Mouse (Mus musculus) G1E (cell line): ENCODE results near the gene Iqgap3. TPM values are rescaled to one million over a fixed set of nuclear protein-coding genes. Genes with fewer than 3 reads are reported as not detected.

Experiments used
- ATAC-seq: 2 replicates; pipeline ENCODE4 v1.8.0; 2016; ENCODE audit warnings: mild to moderate bottlenecking; ENCODE audit not compliant: insufficient number of reproducible peaks, poor library complexity, low FRiP score, severe bottlenecking; ENCODE audit errors: extremely low read depth
- DNase-seq: peaks from one replicate; pipeline ENCODE4 v3.0.0; 2012; ENCODE audit warnings: low spot score
- H3K27me3 ChIP-seq: 2 replicates; pipeline ENCODE4 v1.6.1; 2012; ENCODE audit warnings: mild to moderate bottlenecking, low read length, inconsistent platforms; ENCODE audit not compliant: insufficient read depth
- H3K36me3 ChIP-seq: replicated peaks from 2 replicates; pipeline ENCODE3; 2012; ENCODE audit warnings: mild to moderate bottlenecking, inconsistent platforms
- H3K4me1 ChIP-seq: 2 replicates; pipeline ENCODE4 v1.6.1; 2012; ENCODE audit warnings: low read depth, low read length, inconsistent platforms, mixed read lengths; ENCODE audit not compliant: insufficient read depth
- H3K4me3 ChIP-seq: 2 replicates; pipeline ENCODE4 v1.5.1; 2012; ENCODE audit warnings: low read depth, mild to moderate bottlenecking, inconsistent platforms, low read length, moderate library complexity, mixed read lengths
- H3K9me3 ChIP-seq: replicated peaks from 2 replicates; pipeline ENCODE4 v1.6.1; 2012; ENCODE audit warnings: inconsistent platforms
- CTCF ChIP-seq: IDR thresholded peaks from 2 replicates; pipeline ENCODE4 v1.5.1; 2012; ENCODE audit warnings: low read depth, low read length, inconsistent platforms, mixed read lengths
- GATA1 ChIP-seq: IDR thresholded peaks from 2 replicates; pipeline ENCODE4 v1.6.1; 2012; ENCODE audit warnings: borderline replicate concordance, low read length, inconsistent platforms, mixed read lengths
- GATA2 ChIP-seq: IDR thresholded peaks from 2 replicates; pipeline ENCODE4 v1.6.1; 2012; ENCODE audit warnings: low read depth, low read length, inconsistent platforms, borderline replicate concordance
- POLR2AphosphoS5 ChIP-seq: IDR thresholded peaks from 2 replicates; pipeline ENCODE4 v1.6.1; 2012; ENCODE audit warnings: low read depth, low read length, inconsistent platforms; ENCODE audit not compliant: insufficient replicate concordance
- TAL1 ChIP-seq: conservative IDR thresholded peaks from 2 replicates; pipeline ENCODE4 v1.6.1; 2012; ENCODE audit warnings: low read depth, low read length, inconsistent platforms, mixed read lengths
- polyA plus RNA-seq: library from polyadenylated mRNA; stranded (reverse); fragments of >175 nt; gene quantifications from 2 replicates; pipeline ENCODE4 v1.2.3, GENCODE M21; 2012
- total RNA-seq, 2 experiments: library from RNA; stranded (forward) in 1 of 2; stranded (reverse) in 1 of 2; fragments of 200-1000 nt in 1 of 2; fragments of >200 nt in 1 of 2; fragmentation: Nextera tagmentation in 1 of 2; gene quantifications; 2 replicates each; pipeline ENCODE4 v1.2.3; 2014 to 2017

Gene Iqgap3
- total and polyA plus RNA-seq, 3 experiments: 13.8 to 29.3 (median 22.8) TPM

GRCm38 (mm10) chr3:88156817-88157216 is 75.0 kb downstream of the Iqgap3 start:
- TF ChIP-seq CTCF (no peak), TAL1 (no peak), GATA2 (no peak), POLR2AphosphoS5 (no peak), GATA1 (no peak)
- H3K9me3 ChIP-seq: no peaks in the 10 kb centered on the region
- no peak for DNase-seq
- peaks cover 95% of the 10 kb centered on the region for H3K36me3 ChIP-seq
- no peak for ATAC-seq
- peaks cover 46% of the 10 kb centered on the region for H3K4me1 ChIP-seq
- H3K4me3 ChIP-seq: no peak overlapping the region
- no peaks in the 10 kb centered on the region for H3K27me3 ChIP-seq

GRCm38 (mm10) chr3:88157771-88158597 is 76.2 kb downstream of the Iqgap3 start:
- Histone ChIP-seq H3K36me3 (peaks cover 96% of the 10 kb centered on the region), H3K4me3 (no peak overlapping the region), H3K4me1 (peaks cover 38% of the 10 kb centered on the region), H3K27me3 (no peaks in the 10 kb centered on the region), H3K9me3 (no peaks in the 10 kb centered on the region)
- no peak for TF ChIP-seq POLR2AphosphoS5
- TF ChIP-seq TAL1: no peak
- TF ChIP-seq GATA2: no peak
- no peak; the same call in 1 of the 2 replicates for TF ChIP-seq CTCF
- TF ChIP-seq GATA1: no peak
- DNase-seq: no peak
- ATAC-seq: no peak

- Histone ChIP-seq H3K4me3 (no peak overlapping the region), H3K27me3 (no peaks in the 10 kb centered on the region), H3K4me1 (peaks cover 30% of the 10 kb centered on the region), H3K9me3 (no peaks in the 10 kb centered on the region), H3K36me3 (peaks cover 97% of the 10 kb centered on the region)
- no peak for TF ChIP-seq POLR2AphosphoS5
- TF ChIP-seq TAL1: no peak
- no peak for TF ChIP-seq GATA1
- no peak for TF ChIP-seq GATA2
- TF ChIP-seq CTCF: no peak
- DNase-seq (no peak), ATAC-seq (no peak)
Observed at GRCm38 (mm10) chr3:88158991-88159390, 77.2 kb downstream of the Iqgap3 start.

GRCm38 (mm10) chr3:88160856-88161255 is 79.1 kb downstream of the Iqgap3 start:
- ATAC-seq (no peak), DNase-seq (no peak)
- Histone ChIP-seq H3K4me1 (peaks cover 18% of the 10 kb centered on the region), H3K36me3 (peaks cover 98% of the 10 kb centered on the region), H3K4me3 (no peak overlapping the region), H3K9me3 (no peaks in the 10 kb centered on the region), H3K27me3 (no peaks in the 10 kb centered on the region)
- no peak for TF ChIP-seq POLR2AphosphoS5
- TF ChIP-seq GATA2: no peak
- TF ChIP-seq CTCF: no peak
- TF ChIP-seq TAL1: no peak
- no peak for TF ChIP-seq GATA1

GRCm38 (mm10) chr3:88162259-88162658 is 80.5 kb downstream of the Iqgap3 start:
- Histone ChIP-seq H3K36me3 (peaks cover 98% of the 10 kb centered on the region), H3K27me3 (no peaks in the 10 kb centered on the region), H3K4me3 (no peak overlapping the region), H3K4me1 (peaks cover 17% of the 10 kb centered on the region; the same call in 1 of the 2 replicates), H3K9me3 (no peaks in the 10 kb centered on the region)
- TF ChIP-seq CTCF (no peak), GATA1 (no peak), POLR2AphosphoS5 (no peak), TAL1 (no peak), GATA2 (no peak)
- ATAC-seq: no peak
- DNase-seq: no peak

GRCm38 (mm10) chr3:88162811-88163210 is 81.0 kb downstream of the Iqgap3 start:
- peaks cover 98% of the 10 kb centered on the region for H3K36me3 ChIP-seq
- TF ChIP-seq GATA2 (no peak), GATA1 (no peak), TAL1 (no peak), CTCF (no peak), POLR2AphosphoS5 (no peak)
- no peaks in the 10 kb centered on the region for H3K27me3 ChIP-seq
- peaks cover 18% of the 10 kb centered on the region for H3K4me1 ChIP-seq
- H3K4me3 ChIP-seq: no peak overlapping the region
- ATAC-seq (no peak), DNase-seq (no peak)
- no peaks in the 10 kb centered on the region for H3K9me3 ChIP-seq
